Mouse (Mus musculus) CD4-positive, CD25-positive, alpha-beta regulatory T cell, adult 9 weeks (primary cell): Measurements from ENCODE around the gene Fam178b. TPM values are rescaled to one million over a fixed set of nuclear protein-coding genes. Genes with fewer than 3 reads are reported as not detected.

Source experiments
- polyA plus RNA-seq: library from polyadenylated mRNA; unstranded; fragments of 100-300 nt; shearing (Covaris generic); gene quantifications from one replicate; pipeline ENCODE4 v1.2.1, GENCODE M21; 2017

Fam178b gene
- polyA plus RNA-seq: not detected

DNA sequence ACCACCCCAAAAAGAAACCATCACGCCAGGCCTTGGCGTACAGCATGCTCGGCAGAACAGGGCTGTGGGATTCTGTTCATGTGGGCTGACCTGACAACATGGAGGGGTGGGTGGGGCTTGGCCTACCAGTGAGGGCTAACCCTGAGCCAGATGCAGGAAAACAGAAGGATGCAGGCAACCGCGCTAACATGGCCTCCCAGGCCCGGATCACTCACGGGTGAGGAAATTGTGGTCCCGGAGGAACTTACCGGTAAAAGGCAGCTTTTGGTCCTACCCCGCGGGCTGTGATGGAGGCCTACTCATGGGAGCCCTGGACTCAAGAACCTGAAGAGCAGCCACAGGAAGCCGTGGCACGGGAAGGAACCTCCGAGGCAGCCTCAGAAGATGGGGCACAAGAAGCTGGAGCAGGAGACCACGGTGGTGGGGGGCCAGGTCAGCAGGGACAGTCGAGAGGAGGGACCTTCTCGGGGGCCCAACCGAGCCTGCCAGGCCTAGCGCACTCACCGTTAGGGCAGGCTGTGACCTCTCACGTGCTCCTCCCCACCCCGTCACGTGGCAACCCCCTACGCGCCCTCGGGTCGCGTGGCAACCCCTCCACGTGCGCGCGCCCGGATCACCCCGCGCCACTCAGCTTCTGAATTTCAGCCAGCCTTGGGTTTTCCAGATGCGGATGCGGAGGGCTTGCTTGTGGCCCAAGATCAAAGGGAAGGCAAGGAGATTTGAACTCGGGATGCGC, at the start of gene Fam178b:
Gene Fam178b (minus strand): TSS at position 564 of the 736 bp plus-strand sequence.

GRCm38 (mm10) chr1:36714311-36714710, 31.3 kb upstream of the Fam178b start, which contains the start of gene Actr1b:
Gene Actr1b, minus strand, starts transcription at chr1:36714422.

GRCm38 (mm10) chr1:36709854-36710280, 26.9 kb upstream of the Fam178b start, which contains the start of gene 4933424G06Rik:
Gene 4933424G06Rik, plus strand, starts transcription at chr1:36710149.

GRCm38 (mm10) chr1:36691271-36692155, 8.5 kb upstream of the Fam178b start, which contains the start of gene Cox5b:
Gene Cox5b, plus strand, starts transcription at chr1:36691449.

GRCm38 (mm10) chr1:36558031-36558993, 124.7 kb downstream of the Fam178b start, which contains the start of gene Sema4c:
Gene Sema4c, minus strand, starts transcription at chr1:36558349.

GRCm38 (mm10) chr1:36546888-36547471, 136.0 kb downstream of the Fam178b start, which contains the start of gene Ankrd39:
Gene Ankrd39, minus strand, starts transcription at chr1:36547445.

DNA sequence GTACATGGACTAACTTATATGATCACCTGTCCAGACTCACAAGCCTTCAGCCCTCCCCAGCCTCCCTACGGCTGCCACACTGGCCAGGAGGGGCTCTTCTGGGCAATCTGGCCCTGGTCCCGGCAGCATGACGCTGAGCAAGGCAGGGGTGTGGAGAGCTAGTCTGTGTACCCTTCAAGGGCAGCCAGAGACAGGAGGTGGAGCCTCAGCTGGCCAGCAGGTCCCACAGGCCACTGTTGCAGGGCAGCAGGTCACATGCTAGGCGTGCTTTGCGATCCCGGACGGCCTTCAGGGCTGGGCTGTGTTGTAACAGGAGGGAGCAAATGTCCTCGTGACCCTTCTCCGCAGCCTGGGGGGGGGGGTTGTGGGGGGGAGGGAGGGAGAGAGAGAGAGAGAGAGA, 143.8 kb downstream of the Fam178b start, which contains the start of gene Gm42417:
Gene Gm42417 (minus strand): TSS at position 244 of the 400 bp plus-strand sequence.

DNA sequence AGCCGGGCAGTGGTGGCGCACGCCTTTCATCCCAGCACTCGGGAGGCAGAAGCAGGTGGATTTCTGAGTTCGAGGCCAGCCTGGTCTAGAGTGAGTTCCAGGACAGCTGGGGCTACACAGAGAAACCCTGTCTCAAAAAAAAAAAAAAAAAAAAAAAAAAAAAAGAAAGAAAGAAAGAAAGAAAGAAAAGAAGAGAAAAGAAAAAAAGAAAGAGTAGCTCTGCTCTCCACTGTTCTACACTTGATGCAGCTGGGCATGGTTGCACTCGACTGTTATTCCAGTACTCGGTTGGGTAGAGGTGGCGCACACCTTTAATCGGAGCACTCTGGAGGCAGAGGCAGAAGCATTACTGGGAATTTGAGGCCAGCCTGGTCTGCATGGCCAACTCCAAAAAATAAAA, 146.2 kb downstream of the Fam178b start, which contains the start of gene Ankrd23:
Gene Ankrd23 (minus strand): TSS at position 101 of the 400 bp plus-strand sequence.

Other genes starting within 250 kb of the Fam178b start
- gene Lman2l, start 237.9 kb downstream of the Fam178b start, polyA plus RNA-seq: 25.0 TPM
- 2.5 TPM for gene Cnnm4, start 211.6 kb downstream of the Fam178b start, polyA plus RNA-seq
- 2.8 TPM for gene Cnnm3, start 171.3 kb downstream of the Fam178b start, polyA plus RNA-seq
- gene Ankrd23, start 146.3 kb downstream of the Fam178b start, polyA plus RNA-seq: 39.2 TPM
- 1.1 TPM for gene Gm42417, start 143.8 kb downstream of the Fam178b start, polyA plus RNA-seq
- gene Ankrd39, start 135.7 kb downstream of the Fam178b start, polyA plus RNA-seq: 47.8 TPM
- gene Sema4c, start 124.8 kb downstream of the Fam178b start, polyA plus RNA-seq: 0.86 TPM
- 557 TPM for gene Cox5b, start 8.3 kb upstream of the Fam178b start, polyA plus RNA-seq
- not detected for gene 4933424G06Rik, start 27.0 kb upstream of the Fam178b start, polyA plus RNA-seq
- 81.9 TPM for gene Actr1b, start 31.2 kb upstream of the Fam178b start, polyA plus RNA-seq
- 175 TPM for gene Zap70, start 78.6 kb upstream of the Fam178b start, polyA plus RNA-seq